Mouse (Mus musculus): ENCODE measurements at regions not wholly inside any gene's neighbourhood (a gene's known extent, or its start where the extent isn't known, plus 50 kb on each side); places are given as distances from the start of the nearest gene placed in this dataset.

DNA sequence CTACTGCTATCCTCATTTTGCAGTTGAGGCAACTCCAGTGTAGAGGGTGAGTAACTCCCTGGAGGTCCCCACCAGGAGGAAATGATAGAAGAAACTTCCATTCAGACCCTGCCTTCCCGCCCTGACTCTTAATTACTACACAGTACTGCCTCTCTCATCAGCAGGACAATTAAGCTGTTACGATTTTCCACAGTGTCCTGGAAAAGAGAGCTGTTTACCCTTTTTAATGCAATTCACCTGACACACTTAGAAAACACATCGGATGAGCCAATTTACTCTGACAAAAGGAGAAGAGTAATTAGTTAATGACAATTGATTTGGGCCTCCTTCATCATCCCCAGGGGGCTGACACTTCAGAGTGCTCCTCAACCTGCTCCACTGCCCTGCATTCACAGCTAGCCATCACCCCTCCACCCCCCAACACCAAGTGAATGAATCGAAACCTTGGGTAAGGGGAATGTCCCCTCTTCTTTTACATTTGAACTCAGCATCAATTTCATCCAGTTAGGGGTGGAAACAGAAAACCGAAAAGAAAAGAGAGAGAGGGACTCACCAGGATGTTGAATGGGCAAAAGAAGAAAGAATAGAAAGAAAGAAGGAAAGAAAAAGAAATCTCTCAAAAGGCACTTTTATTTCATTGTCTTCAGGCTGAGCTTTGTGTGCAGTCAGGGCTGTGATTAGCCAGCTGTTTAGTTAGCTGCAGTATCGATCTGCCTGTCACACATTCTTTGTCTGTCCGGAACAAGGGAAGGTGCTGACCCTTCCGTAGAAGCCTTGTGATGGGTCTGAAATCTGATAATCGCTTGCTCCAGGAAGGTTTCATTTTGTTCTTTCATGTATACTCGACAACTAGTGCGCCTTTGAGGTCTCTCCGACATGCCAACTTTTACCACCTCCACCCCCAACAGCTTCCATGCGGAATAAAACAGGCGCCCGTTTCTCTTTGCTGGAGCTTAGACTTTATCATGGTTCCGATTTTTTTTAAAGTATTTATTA is 482.6 kb upstream of the Tenm4 start:
- WGBS = 8% methylated on average over 16 of the region's 16 CpGs
- no peaks in the 10 kb centered on the region for H3K27me3 ChIP-seq (ENCODE audit: control insufficient read depth, insufficient read depth, low read length)
- peak overlapping the region; percentile 48 for H3K4me2 ChIP-seq (replicated peaks; ENCODE audit: low read depth, low read length, severe bottlenecking)
- H3K4me3 ChIP-seq (replicated peaks; ENCODE audit: low read length) = peak overlapping the region; percentile 29
- DNase-seq (ENCODE audit: low spot score) (no peak), ATAC-seq (ENCODE audit: low FRiP score, low read depth) (no peak)
- peak overlapping the region; percentile 38 for H3K9ac ChIP-seq (ENCODE audit: low read depth, low read length, severe bottlenecking)
- no peaks in the 10 kb centered on the region for H3K9me3 ChIP-seq (ENCODE audit: control insufficient read depth, low read length)
- TF ChIP-seq POLR2A (IDR thresholded peaks at IDR 0.05; ENCODE audit: borderline replicate concordance, extremely low read depth, insufficient read depth, insufficient read length) = no peak
- no peaks in the 10 kb centered on the region for H3K36me3 ChIP-seq (ENCODE audit: control insufficient read depth, insufficient read depth, low read length)
- no peak overlapping the region for H3K27ac ChIP-seq (replicated peaks; ENCODE audit: low read depth, low read length)
- H3K4me1 ChIP-seq (ENCODE audit: control insufficient read depth, insufficient read depth, low read length) = peaks cover 3% of the 10 kb centered on the region; the same call in 1 of the 2 replicates

- TF ChIP-seq POLR2A (IDR thresholded peaks at IDR 0.05; ENCODE audit: borderline replicate concordance, extremely low read depth, insufficient read depth, insufficient read length) = no peak
- Histone ChIP-seq H3K4me3 (replicated peaks; ENCODE audit: low read length) (peak overlapping the region; percentile 29), H3K27ac (replicated peaks; ENCODE audit: low read depth, low read length) (no peak overlapping the region), H3K9ac (ENCODE audit: low read depth, low read length, severe bottlenecking) (no peak overlapping the region; the same call in 1 of the 2 replicates), H3K36me3 (ENCODE audit: control insufficient read depth, insufficient read depth, low read length) (no peaks in the 10 kb centered on the region), H3K9me3 (ENCODE audit: control insufficient read depth, low read length) (no peaks in the 10 kb centered on the region), H3K4me2 (replicated peaks; ENCODE audit: low read depth, low read length, severe bottlenecking) (peak overlapping the region; percentile 48), H3K4me1 (ENCODE audit: control insufficient read depth, insufficient read depth, low read length) (peaks cover 3% of the 10 kb centered on the region; the same call in 1 of the 2 replicates), H3K27me3 (ENCODE audit: control insufficient read depth, insufficient read depth, low read length) (no peaks in the 10 kb centered on the region)
- DNase-seq (ENCODE audit: low spot score) = no peak
- no peak for ATAC-seq (ENCODE audit: low FRiP score, low read depth)
- 33% methylated on average over 7 of the region's 7 CpGs for WGBS
These were observed 481.7 kb upstream of the Tenm4 start for GRCm38 (mm10) chr7:95689161-95689833.

DNA sequence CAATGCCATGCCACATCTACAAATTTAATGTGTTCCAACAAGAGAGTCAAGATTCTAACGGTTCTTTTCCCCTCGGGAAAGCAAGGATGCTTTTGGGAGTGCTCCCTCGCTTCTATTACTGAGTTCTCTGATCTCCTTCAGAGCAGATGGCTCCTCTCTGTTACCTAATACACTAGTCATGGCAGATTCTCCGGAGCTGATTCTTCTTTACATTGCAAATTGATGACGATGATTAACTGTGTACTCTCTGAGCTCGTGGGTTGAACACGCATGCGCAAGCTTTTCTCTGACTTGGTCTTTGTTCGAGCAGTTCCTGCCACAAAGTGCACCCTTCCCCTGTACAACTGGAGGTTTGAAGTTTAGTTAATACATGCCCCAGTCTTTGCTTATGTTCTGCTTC is 471.5 kb upstream of the Tenm4 start:
- Histone ChIP-seq H3K4me1 (ENCODE audit: control insufficient read depth, insufficient read depth, low read length) (no peaks in the 10 kb centered on the region), H3K9ac (ENCODE audit: low read depth, low read length, severe bottlenecking) (no peak overlapping the region), H3K4me3 (replicated peaks; ENCODE audit: low read length) (no peak overlapping the region), H3K9me3 (ENCODE audit: control insufficient read depth, low read length) (no peaks in the 10 kb centered on the region), H3K27me3 (ENCODE audit: control insufficient read depth, insufficient read depth, low read length) (no peaks in the 10 kb centered on the region), H3K4me2 (replicated peaks; ENCODE audit: low read depth, low read length, severe bottlenecking) (no peak overlapping the region), H3K27ac (replicated peaks; ENCODE audit: low read depth, low read length) (no peak overlapping the region), H3K36me3 (ENCODE audit: control insufficient read depth, insufficient read depth, low read length) (no peaks in the 10 kb centered on the region)
- ATAC-seq (ENCODE audit: low FRiP score, low read depth) (no peak), DNase-seq (ENCODE audit: low spot score) (no peak)
- TF ChIP-seq POLR2A (IDR thresholded peaks at IDR 0.05; ENCODE audit: borderline replicate concordance, extremely low read depth, insufficient read depth, insufficient read length) = no peak
- WGBS = 84% methylated on average over 9 of the region's 9 CpGs

DNA sequence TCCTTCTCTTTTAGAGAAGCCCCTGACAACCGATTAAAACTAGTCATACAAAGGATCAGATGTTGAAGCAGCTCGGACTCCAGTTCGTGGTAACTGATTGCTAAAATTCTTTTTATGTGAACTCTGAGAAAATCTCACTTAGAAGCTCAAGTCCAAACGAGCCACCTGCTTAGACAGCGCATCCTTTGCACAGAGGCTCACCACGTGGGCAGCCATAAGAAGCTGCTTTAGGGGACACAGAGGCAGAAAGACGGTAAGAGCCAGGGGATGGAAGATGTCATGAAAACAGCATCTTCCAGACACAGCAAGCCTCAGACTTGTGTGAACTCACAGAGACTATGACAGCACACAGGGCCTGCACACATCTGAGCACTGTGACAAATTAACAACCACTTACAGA is 461.0 kb upstream of the Tenm4 start:
- no peak overlapping the region for H3K9ac ChIP-seq (ENCODE audit: low read depth, low read length, severe bottlenecking)
- no peak for ATAC-seq (ENCODE audit: low FRiP score, low read depth)
- H3K27me3 ChIP-seq (ENCODE audit: control insufficient read depth, insufficient read depth, low read length) = no peaks in the 10 kb centered on the region
- no peak for DNase-seq (ENCODE audit: low spot score)
- no peaks in the 10 kb centered on the region for H3K4me1 ChIP-seq (ENCODE audit: control insufficient read depth, insufficient read depth, low read length)
- no peak overlapping the region for H3K4me3 ChIP-seq (replicated peaks; ENCODE audit: low read length)
- no peak for TF ChIP-seq POLR2A (IDR thresholded peaks at IDR 0.05; ENCODE audit: borderline replicate concordance, extremely low read depth, insufficient read depth, insufficient read length)
- no peak overlapping the region for H3K27ac ChIP-seq (replicated peaks; ENCODE audit: low read depth, low read length)
- no peaks in the 10 kb centered on the region for H3K9me3 ChIP-seq (ENCODE audit: control insufficient read depth, low read length)
- H3K36me3 ChIP-seq (ENCODE audit: control insufficient read depth, insufficient read depth, low read length) = no peaks in the 10 kb centered on the region
- whole genome bisulfite sequencing = 74% methylated on average over 7 of the region's 7 CpGs
- H3K4me2 ChIP-seq (replicated peaks; ENCODE audit: low read depth, low read length, severe bottlenecking) = no peak overlapping the region

DNA sequence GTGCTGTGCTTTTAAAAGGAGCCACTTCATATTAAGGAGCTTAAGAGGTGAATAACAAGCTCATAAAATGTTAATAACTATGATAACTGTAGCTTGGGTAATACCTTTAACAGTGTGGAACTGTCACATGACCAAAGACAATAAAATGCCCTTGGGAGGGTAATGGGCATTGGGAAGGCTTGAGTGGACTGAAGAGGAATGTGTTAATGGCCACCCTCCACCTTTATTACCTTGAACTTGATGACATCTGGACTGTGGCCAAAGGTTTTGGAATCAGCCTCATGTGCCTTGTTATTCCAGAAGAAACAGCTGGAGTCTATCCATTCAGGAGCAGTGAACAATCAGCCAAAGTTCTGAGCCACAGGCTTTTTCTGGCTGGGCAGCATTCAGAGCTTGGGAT is 451.0 kb upstream of the Tenm4 start:
- H3K27ac ChIP-seq (replicated peaks; ENCODE audit: low read depth, low read length) = no peak overlapping the region

More for the DNA sequence above, 451.0 kb upstream of the Tenm4 start:
- Histone ChIP-seq H3K36me3 (ENCODE audit: control insufficient read depth, insufficient read depth, low read length) (no peaks in the 10 kb centered on the region), H3K4me2 (replicated peaks; ENCODE audit: low read depth, low read length, severe bottlenecking) (no peak overlapping the region), H3K4me1 (ENCODE audit: control insufficient read depth, insufficient read depth, low read length) (no peaks in the 10 kb centered on the region), H3K4me3 (replicated peaks; ENCODE audit: low read length) (no peak overlapping the region), H3K9ac (ENCODE audit: low read depth, low read length, severe bottlenecking) (no peak overlapping the region), H3K9me3 (ENCODE audit: control insufficient read depth, low read length) (no peaks in the 10 kb centered on the region), H3K27me3 (ENCODE audit: control insufficient read depth, insufficient read depth, low read length) (no peaks in the 10 kb centered on the region)
- peak; percentile 75 for ATAC-seq (ENCODE audit: low FRiP score, low read depth)
- DNase-seq (ENCODE audit: low spot score) = peak; percentile 54
- no peak for TF ChIP-seq POLR2A (IDR thresholded peaks at IDR 0.05; ENCODE audit: borderline replicate concordance, extremely low read depth, insufficient read depth, insufficient read length)
